14 mouse cellular contexts compared by ENCODE assay signal in the genomic region with DNA sequence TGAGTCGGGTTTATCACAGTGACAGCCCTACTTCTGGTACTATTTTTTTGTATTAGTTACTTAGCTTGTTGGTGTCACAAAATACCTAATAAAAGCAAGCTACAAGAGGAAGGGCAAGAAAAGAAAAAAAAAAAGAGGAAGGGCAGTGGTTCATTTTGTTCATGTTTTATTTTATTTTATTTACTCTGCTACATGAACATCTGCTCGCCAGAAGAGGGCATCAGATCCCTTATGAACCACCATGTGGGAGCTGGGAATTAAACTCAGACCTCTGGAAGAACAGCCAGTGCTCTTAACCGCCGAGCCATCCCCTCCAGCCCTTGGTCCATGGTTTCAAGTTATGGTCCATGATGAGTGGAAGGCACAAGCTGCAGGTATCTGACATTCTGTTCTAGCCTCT. TPM values are rescaled to one million over a fixed set of nuclear protein-coding genes. Genes with fewer than 3 reads are reported as not detected.
DNase-seq lines count a peak whose midpoint lies in the region; ATAC-seq and TF ChIP-seq lines count a peak whose summit lies in the region.
"Had no signal": no experiment of that assay in that cellular context is flagged by ENCODE, and none has a peak within 500 bp of the region (broad histone marks: within the 10 kb centered on the region; RNA-seq: fewer than 3 reads in every experiment).

No protein-coding gene starts in this region.

- no peaks in the 10 kb centered on the region for H3K9me3 ChIP-seq in liver, embryonic 14.5 days (ENCODE audit: control insufficient read depth, low read length)
- no peaks in the 10 kb centered on the region for H3K9me3 ChIP-seq in CH12.LX (replicated peaks; ENCODE audit: low read length)
- H3K9me3 ChIP-seq in midbrain, embryonic 10.5 days (replicated peaks), result no peaks in the 10 kb centered on the region
- H3K9me3 ChIP-seq: hindbrain, embryonic 12.5 days; liver, embryonic 13.5 days had no signal

- in situ Hi-C loops in CH12.LX (cut with MboI; ENCODE audit: low pct_ligation_motif_present, low pct_unique_long_range_greater_than_20kb, low sequenced_read_pairs), result no loop called here

- dilution Hi-C loops in CH12.LX (cut with MboI; ENCODE audit: extremely low pct_ligation_motif_present, extremely low pct_unique_long_range_greater_than_20kb, low sequenced_read_pairs), result no loop called here

- H3K4me1 ChIP-seq in liver, embryonic 14.5 days (replicated peaks; ENCODE audit: control insufficient read depth in 2 of 2, insufficient read depth in 2 of 2, low read length in 1 of 2), result no peaks in the 10 kb centered on the region
- peaks cover 2 to 12% of the 10 kb centered on the region in 2 experiments; a peak in 3 of 4 replicates for H3K4me1 ChIP-seq in CH12.LX (ENCODE audit: control insufficient read depth in 1 of 2, insufficient read depth in 2 of 2)
- no peaks in the 10 kb centered on the region for H3K4me1 ChIP-seq in embryonic fibroblast, embryonic 13.5 days (ENCODE audit: control insufficient read depth, insufficient read depth, low read length)
- H3K4me1 ChIP-seq in midbrain, embryonic 10.5 days, result no peaks in the 10 kb centered on the region
- H3K4me1 ChIP-seq: hindbrain, embryonic 12.5 days; liver, embryonic 13.5 days had no signal

- H3K79me2 ChIP-seq in CH12.LX (replicated peaks; ENCODE audit: control insufficient read depth, extremely low read depth, insufficient read depth, poor library complexity, severe bottlenecking), result no peaks in the 10 kb centered on the region

- no peak for TF ChIP-seq EP300 in liver, embryonic 14.5 days (IDR thresholded peaks at IDR 0.05; ENCODE audit: low read depth)
- no peak for TF ChIP-seq EP300 in CH12.LX (IDR thresholded peaks at IDR 0.05; ENCODE audit: low read length)

- no peak overlapping the region for H3K4me2 ChIP-seq in liver, embryonic 14.5 days (ENCODE audit: low read depth)
- no peak overlapping the region for H3K4me2 ChIP-seq in CH12.LX (ENCODE audit: insufficient read depth, low read depth, poor library complexity, severe bottlenecking)
- H3K4me2 ChIP-seq: hindbrain, embryonic 12.5 days; liver, embryonic 13.5 days had no signal

- H3K9ac ChIP-seq in liver, embryonic 14.5 days (replicated peaks), result no peak overlapping the region
- no peak overlapping the region for H3K9ac ChIP-seq in CH12.LX (ENCODE audit: insufficient read depth, low read depth)
- H3K9ac ChIP-seq: hindbrain, embryonic 12.5 days; liver, embryonic 13.5 days had no signal

- H3K27me3 ChIP-seq in liver, embryonic 14.5 days (ENCODE audit: control insufficient read depth, insufficient read depth, low read length), result no peaks in the 10 kb centered on the region
- H3K27me3 ChIP-seq in CH12.LX (replicated peaks), result no peaks in the 10 kb centered on the region
- H3K27me3 ChIP-seq in midbrain, embryonic 10.5 days (ENCODE audit: low read depth, poor library complexity, severe bottlenecking), result no peaks in the 10 kb centered on the region
- H3K27me3 ChIP-seq: hindbrain, embryonic 12.5 days; liver, embryonic 13.5 days had no signal

- H3K36me3 ChIP-seq in liver, embryonic 14.5 days (replicated peaks; ENCODE audit: control insufficient read depth, insufficient read depth, low read depth), result no peaks in the 10 kb centered on the region
- peaks cover 0 to 2% of the 10 kb centered on the region in 2 experiments for H3K36me3 ChIP-seq in CH12.LX (replicated peaks in 1 of 2; ENCODE audit: control insufficient read depth in 1 of 2, insufficient read depth in 1 of 2, low read length in 1 of 2)
- 0 out of 2 replicates have a peak, but pooled peaks cover 10% of the 10 kb centered on the region for H3K36me3 ChIP-seq in midbrain, embryonic 10.5 days
- H3K36me3 ChIP-seq: liver, embryonic 13.5 days had no signal

- TF ChIP-seq POLR2A in CH12.LX (IDR thresholded peaks at IDR 0.05; ENCODE audit: low read depth, low read length), result no peak
- TF ChIP-seq POLR2A in embryonic fibroblast, embryonic 13.5 days (IDR thresholded peaks at IDR 0.05; ENCODE audit: low read depth, low read length), result no peak

- 29% methylated on average over 4 of the region's 4 CpGs for WGBS in liver, embryonic 14.5 days (ENCODE audit: insufficient replicate concordance)
- 51% methylated on average over 4 of the region's 4 CpGs for WGBS in midbrain, embryonic 10.5 days

- ATAC-seq in liver, embryonic 14.5 days (ENCODE audit: insufficient read depth), result no peak

- peak; percentile 59 for TF ChIP-seq RAD21 in CH12.LX (IDR thresholded peaks at IDR 0.05; ENCODE audit: low read depth, low read length)

- no peak overlapping the region for H3K4me3 ChIP-seq in liver, embryonic 14.5 days (ENCODE audit: insufficient read depth in 1 of 2, low read depth in 2 of 2, low read length in 2 of 2)
- no peak overlapping the region for H3K4me3 ChIP-seq in CH12.LX (replicated peaks in 1 of 3; ENCODE audit: low read depth in 2 of 3, low read length in 2 of 3, poor library complexity in 1 of 3)
- H3K4me3 ChIP-seq in embryonic fibroblast, embryonic 13.5 days (ENCODE audit: insufficient read depth, low read length), result no peak overlapping the region
- no peak overlapping the region for H3K4me3 ChIP-seq in midbrain, embryonic 10.5 days
- H3K4me3 ChIP-seq: erythroblast, embryonic 14.5 days; hindbrain, embryonic 12.5 days; liver, embryonic 13.5 days had no signal

- no peak for DNase-seq in liver, embryonic 14.5 days (ENCODE audit: low read depth in 3 of 3, low spot score in 3 of 3)
- DNase-seq in liver (no peak), A20 (ENCODE audit: low read depth, low spot score) (peak; percentile 69), CH12.LX (ENCODE audit: extremely low read depth) (no peak)
- DNase-seq in midbrain, embryonic 10.5 days (ENCODE audit: low spot score), result no peak
- DNase-seq in embryo, embryonic 10 days (ENCODE audit: low spot score), result no peak
- DNase-seq: cerebellum, adult 2 months; kidney, adult 11 months; liver, embryonic 13.5 days; right cerebral cortex, adult 18-20 months had no signal

- no peak overlapping the region for H3K27ac ChIP-seq in liver, embryonic 14.5 days
- no peak overlapping the region for H3K27ac ChIP-seq in CH12.LX (ENCODE audit: insufficient read depth, low read depth)
- H3K27ac ChIP-seq in embryonic fibroblast, embryonic 13.5 days (ENCODE audit: insufficient read depth, low read length), result peak overlapping the region; percentile 62
- H3K27ac ChIP-seq in midbrain, embryonic 10.5 days (replicated peaks), result no peak overlapping the region
- H3K27ac ChIP-seq: hindbrain, embryonic 12.5 days; liver, embryonic 13.5 days; macrophage had no signal

- peak; percentile 26; the same call in 1 of the 2 replicates for TF ChIP-seq CTCF in liver, embryonic 14.5 days (IDR thresholded peaks at IDR 0.05; ENCODE audit: low read depth)
- TF ChIP-seq CTCF in CH12.LX (conservative IDR thresholded peaks at IDR 0.05 in 1 of 2, IDR thresholded peaks at IDR 0.05 in 1 of 2; ENCODE audit: low read depth in 2 of 2, low read length in 2 of 2), result peak in 1 of 2 experiments; percentile 59; a peak in 2 of 4 replicates
- no peak for TF ChIP-seq CTCF in embryonic fibroblast, embryonic 13.5 days (IDR thresholded peaks at IDR 0.05; ENCODE audit: borderline replicate concordance, insufficient read depth, low read length)

TF ChIP-seq in CH12.LX, 34 proteins besides CTCF, POLR2A, EP300 and RAD21:
- no peak for TF ChIP-seq BHLHE40 (IDR thresholded peaks at IDR 0.05; ENCODE audit: low read depth, low read length)
- peak; percentile 26; the same call in 1 of the 2 replicates for TF ChIP-seq SMC3 (IDR thresholded peaks at IDR 0.05; ENCODE audit: low read depth, low read length)
- TF ChIP-seq ETS1 (conservative IDR thresholded peaks at IDR 0.05; ENCODE audit: low read depth, low read length), result no peak
- TF ChIP-seq PAX5 (IDR thresholded peaks at IDR 0.05; ENCODE audit: low read length), result no peak
- no peak for TF ChIP-seq JUND (conservative IDR thresholded peaks at IDR 0.05; ENCODE audit: low read depth, low read length)
- 0 out of 2 replicates have a peak, but pooled peaks have one; percentile 22 for TF ChIP-seq ZNF384 (IDR thresholded peaks at IDR 0.05; ENCODE audit: low read depth, low read length)
- no peak for TF ChIP-seq SIN3A (IDR thresholded peaks at IDR 0.05; ENCODE audit: low read length)
- no peak for TF ChIP-seq MAZ (IDR thresholded peaks at IDR 0.05; ENCODE audit: low read depth, low read length)
- TF ChIP-seq TBP (conservative IDR thresholded peaks at IDR 0.05; ENCODE audit: low read depth, low read length), result no peak
- no peak for TF ChIP-seq CHD1 (IDR thresholded peaks at IDR 0.05; ENCODE audit: low read depth, low read length)
- no peak for TF ChIP-seq JUN (IDR thresholded peaks at IDR 0.05; ENCODE audit: insufficient read depth, low read depth, low read length)

RNA-seq across cellular contexts. Expression of gene Hmgn1, which starts 12.8 kb away (rescaled TPM):
- polyA plus RNA-seq in liver, embryonic 14.5 days (2012; rRNA removed), result 35.6 and 58.7 TPM in 2 replicates
- 120 and 122 TPM in 2 replicates for polyA plus RNA-seq in liver, embryonic 14.5 days (2014; fragmentation: Nextera tagmentation; extraction: Ambion mirVana)
- total RNA-seq in CH12.LX (2012; rRNA removed) (243 and 304 TPM in 2 replicates), CH12.LX (2014; rRNA removed) (394 and 426 TPM in 2 replicates)
- polyA plus RNA-seq in CH12.LX (2012; ENCODE audit: insufficient read length, low read depth), result 745 and 979 TPM in 2 replicates
- polyA plus RNA-seq in embryonic fibroblast, embryonic 13.5 days (2011; ENCODE audit: insufficient read length, low read depth, missing spikeins), result 261 and 299 TPM in 2 replicates
- 713 and 827 TPM in 2 replicates for polyA plus RNA-seq in midbrain, embryonic 10.5 days (2016; fragmentation: Nextera tagmentation; extraction: Ambion mirVana)

RNA-seq across cellular contexts. Expression of gene Wrb, which starts 30.5 kb away (rescaled TPM):
- 4.3 and 7.3 TPM in 2 replicates for polyA plus RNA-seq in liver, embryonic 14.5 days (2012; rRNA removed)
- polyA plus RNA-seq in liver, embryonic 14.5 days (2014; fragmentation: Nextera tagmentation; extraction: Ambion mirVana), result 13.3 and 13.6 TPM in 2 replicates
- 34.5 and 40.3 TPM in 2 replicates for total RNA-seq in CH12.LX (2012; rRNA removed)
- 58.8 and 59.7 TPM in 2 replicates for total RNA-seq in CH12.LX (2014; rRNA removed)
- 45.2 and 51.3 TPM in 2 replicates for polyA plus RNA-seq in CH12.LX (2012; ENCODE audit: insufficient read length, low read depth)
- 28.5 and 35.2 TPM in 2 replicates for polyA plus RNA-seq in embryonic fibroblast, embryonic 13.5 days (2011; ENCODE audit: insufficient read length, low read depth, missing spikeins)
- polyA plus RNA-seq in midbrain, embryonic 10.5 days (2016; fragmentation: Nextera tagmentation; extraction: Ambion mirVana), result 125 and 129 TPM in 2 replicates

RNA-seq across cellular contexts. Expression of gene Brwd1, which starts 32.4 kb away (rescaled TPM):
- 4.8 and 7.3 TPM in 2 replicates for polyA plus RNA-seq in liver, embryonic 14.5 days (2012; rRNA removed)
- polyA plus RNA-seq in liver, embryonic 14.5 days (2014; fragmentation: Nextera tagmentation; extraction: Ambion mirVana), result 12.3 and 14.3 TPM in 2 replicates
- total RNA-seq in CH12.LX (2012; rRNA removed), result 7.1 and 8.1 TPM in 2 replicates
- 4.3 and 4.4 TPM in 2 replicates for total RNA-seq in CH12.LX (2014; rRNA removed)
- polyA plus RNA-seq in CH12.LX (2012; ENCODE audit: insufficient read length, low read depth), result 3.4 and 4.4 TPM in 2 replicates
- 79.1 and 122 TPM in 2 replicates for polyA plus RNA-seq in embryonic fibroblast, embryonic 13.5 days (2011; ENCODE audit: insufficient read length, low read depth, missing spikeins)
- 133 and 160 TPM in 2 replicates for polyA plus RNA-seq in midbrain, embryonic 10.5 days (2016; fragmentation: Nextera tagmentation; extraction: Ambion mirVana)
